Mouse (Mus musculus) retina, adult 2 months (tissue): Measurements from ENCODE around the gene Vti1a.

Source experiments
- DNase-seq: peaks from one replicate; pipeline ENCODE4 v3.0.0-alpha.2; 2012; ENCODE audit warnings: low read depth, low spot score

Vti1a gene

GRCm38 (mm10) chr19:55559331-55559730 is 243.2 kb downstream of the Vti1a start:
- no peak for DNase-seq

GRCm38 (mm10) chr19:55560088-55560682 is 244.1 kb downstream of the Vti1a start:
- DNase-seq, result no peak

GRCm38 (mm10) chr19:55561469-55561868 is 245.4 kb downstream of the Vti1a start:
- DNase-seq, result no peak

- DNase-seq, result no peak
Measured at GRCm38 (mm10) chr19:55562487-55563147, 246.5 kb downstream of the Vti1a start.

GRCm38 (mm10) chr19:55563148-55563651 is 247.1 kb downstream of the Vti1a start:
- DNase-seq, result no peak

- no peak for DNase-seq
Measured at GRCm38 (mm10) chr19:55564104-55564938, 248.2 kb downstream of the Vti1a start.

GRCm38 (mm10) chr19:55565111-55565510 is 249.0 kb downstream of the Vti1a start:
- DNase-seq, result no peak

GRCm38 (mm10) chr19:55565523-55566369 is 249.7 kb downstream of the Vti1a start:
- DNase-seq, result no peak

GRCm38 (mm10) chr19:55569114-55569513 is 253.0 kb downstream of the Vti1a start:
- no peak for DNase-seq

GRCm38 (mm10) chr19:55569894-55570293 is 253.8 kb downstream of the Vti1a start:
- no peak for DNase-seq

GRCm38 (mm10) chr19:55570520-55571296 is 254.6 kb downstream of the Vti1a start:
- no peak for DNase-seq

- DNase-seq, result no peak
Measured at GRCm38 (mm10) chr19:55571486-55571885, 255.4 kb downstream of the Vti1a start.

- DNase-seq, result no peak
Measured at GRCm38 (mm10) chr19:55577306-55578042, 261.4 kb downstream of the Vti1a start.

- no peak for DNase-seq
Measured at GRCm38 (mm10) chr19:55578094-55579085, 262.3 kb downstream of the Vti1a start.

- no peak for DNase-seq
Measured at GRCm38 (mm10) chr19:55579310-55579709, 263.2 kb downstream of the Vti1a start.

- no peak for DNase-seq
Measured at GRCm38 (mm10) chr19:55580152-55580551, 264.1 kb downstream of the Vti1a start.

- no peak for DNase-seq
Measured at GRCm38 (mm10) chr19:55580667-55581066, 264.6 kb downstream of the Vti1a start.

GRCm38 (mm10) chr19:55582896-55583653 is 267.0 kb downstream of the Vti1a start:
- no peak for DNase-seq
